Mouse (Mus musculus) MEL (cell line): ENCODE results near the gene Gm10428. TPM values are rescaled to one million over a fixed set of nuclear protein-coding genes. Genes with fewer than 3 reads are reported as not detected.

Experiments
- DNase-seq: peaks from one replicate; pipeline ENCODE4 v3.0.0; 2011; ENCODE audit warnings: low read depth, low spot score
- H3K27ac ChIP-seq: 2 replicates; pipeline ENCODE4 v1.5.1; 2012; ENCODE audit warnings: low read depth, mild to moderate bottlenecking, control low read depth, low read length, moderate library complexity; ENCODE audit not compliant: control insufficient read depth
- H3K27me3 ChIP-seq, 2 experiments: fragments of 150-350 bp in 1 of 2; sonication (generic) in 1 of 2; 2 replicates each; pipeline ENCODE4 v1.6.1; 2012; ENCODE audit warnings: low read length in 2 of 2, mild to moderate bottlenecking in 2 of 2, improper control_type of control experiment in 1 of 2, moderate library complexity in 1 of 2; ENCODE audit not compliant: insufficient read depth in 2 of 2, control insufficient read depth in 1 of 2
- H3K36me3 ChIP-seq, 2 experiments: 2 replicates each; pipeline ENCODE4 v1.6.1; 2012 to 2014; ENCODE audit warnings: low read length in 2 of 2, improper control_type of control experiment in 1 of 2, inconsistent platforms in 1 of 2, mild to moderate bottlenecking in 1 of 2; ENCODE audit not compliant: insufficient read depth in 2 of 2, control insufficient read depth in 1 of 2
- H3K4me1 ChIP-seq, 2 experiments: fragments of 150-350 bp in 1 of 2; sonication (generic) in 1 of 2; 2 replicates each; pipeline ENCODE4 v1.6.1; 2012; ENCODE audit warnings: low read length in 2 of 2, improper control_type of control experiment in 1 of 2, mild to moderate bottlenecking in 1 of 2; ENCODE audit not compliant: insufficient read depth in 2 of 2, control insufficient read depth in 1 of 2
- H3K4me3 ChIP-seq, 2 experiments: fragments of 150-350 bp in 1 of 2; sonication (generic) in 1 of 2; 2 replicates each; pipeline ENCODE4 v1.5.1; 2012; ENCODE audit warnings: low read depth in 2 of 2, low read length in 2 of 2, mild to moderate bottlenecking in 2 of 2, moderate library complexity in 2 of 2, control low read depth in 1 of 2, improper control_type of control experiment in 1 of 2; ENCODE audit not compliant: control insufficient read depth in 1 of 2, insufficient read depth in 1 of 2
- H3K79me2 ChIP-seq: 2 replicates; pipeline ENCODE4 v1.6.1; 2012; ENCODE audit warnings: mild to moderate bottlenecking, low read length, moderate library complexity; ENCODE audit not compliant: control insufficient read depth, poor library complexity, insufficient read depth
- H3K9ac ChIP-seq: 2 replicates; pipeline ENCODE4 v1.6.1; 2012; ENCODE audit warnings: low read depth, mild to moderate bottlenecking, control low read depth, low read length, moderate library complexity; ENCODE audit not compliant: control insufficient read depth, poor library complexity, severe bottlenecking
- H3K9me3 ChIP-seq: fragments of 150-350 bp; sonication (generic); replicated peaks from 2 replicates; pipeline ENCODE4 v1.6.1; 2012; ENCODE audit warnings: mild to moderate bottlenecking, low read length, improper control_type of control experiment, moderate library complexity; ENCODE audit not compliant: insufficient read depth
- BHLHE40 ChIP-seq: IDR thresholded peaks from 2 replicates; pipeline ENCODE4 v1.6.1; 2012; ENCODE audit warnings: low read depth, mild to moderate bottlenecking, inconsistent platforms, low read length, improper control_type of control experiment, borderline replicate concordance
- CHD1 ChIP-seq: IDR thresholded peaks from 2 replicates; pipeline ENCODE4 v1.6.1; 2012; ENCODE audit warnings: low read depth, mild to moderate bottlenecking, inconsistent platforms, low read length, improper control_type of control experiment
- CHD2 ChIP-seq: IDR thresholded peaks from 2 replicates; pipeline ENCODE4 v1.6.1; 2011; ENCODE audit warnings: low read length, improper control_type of control experiment
- CTCF ChIP-seq, 3 experiments: IDR thresholded peaks in 2 of 3; conservative IDR thresholded peaks in 1 of 3; 2 replicates each; pipeline ENCODE4 v1.5.1; 2011 to 2012; ENCODE audit warnings: low read length in 3 of 3, low read depth in 2 of 3, mild to moderate bottlenecking in 2 of 3, improper control_type of control experiment in 1 of 3, inconsistent platforms in 1 of 3, mixed read lengths in 1 of 3, moderate library complexity in 1 of 3; ENCODE audit not compliant: control insufficient read depth in 1 of 3, insufficient read depth in 1 of 3, poor library complexity in 1 of 3, severe bottlenecking in 1 of 3
- ETS1 ChIP-seq: IDR thresholded peaks from 2 replicates; pipeline ENCODE4 v1.6.1; 2012; ENCODE audit warnings: low read depth, mild to moderate bottlenecking, inconsistent platforms, low read length, improper control_type of control experiment, moderate library complexity
- MAX ChIP-seq: IDR thresholded peaks from 2 replicates; pipeline ENCODE4 v1.6.1; 2011; ENCODE audit warnings: low read length, improper control_type of control experiment
- MEF2A ChIP-seq: IDR thresholded peaks from 2 replicates; pipeline ENCODE4 v1.6.1; 2014; ENCODE audit warnings: low read depth, mild to moderate bottlenecking, inconsistent platforms, low read length, improper control_type of control experiment; ENCODE audit not compliant: poor library complexity, insufficient replicate concordance, severe bottlenecking; ENCODE audit errors: extremely low read depth
- POLR2AphosphoS5 ChIP-seq: IDR thresholded peaks from 2 replicates; pipeline ENCODE4 v1.6.1; 2012; ENCODE audit warnings: low read depth, borderline replicate concordance, mild to moderate bottlenecking, inconsistent platforms, low read length, moderate library complexity, mixed read lengths
- RAD21 ChIP-seq: IDR thresholded peaks from 2 replicates; pipeline ENCODE4 v1.6.1; 2011; ENCODE audit warnings: mild to moderate bottlenecking, low read depth, low read length, improper control_type of control experiment
- SMC3 ChIP-seq: IDR thresholded peaks from 2 replicates; pipeline ENCODE4 v1.6.1; 2011; ENCODE audit warnings: low read depth, low read length, improper control_type of control experiment
- TBP ChIP-seq: IDR thresholded peaks from 2 replicates; pipeline ENCODE4 v1.8.0; 2011; ENCODE audit warnings: low read depth, low read length, improper control_type of control experiment
- TCF12 ChIP-seq: IDR thresholded peaks from 2 replicates; pipeline ENCODE4 v1.6.1; 2014; ENCODE audit warnings: low read depth, mild to moderate bottlenecking, inconsistent platforms, low read length, improper control_type of control experiment, moderate library complexity
- UBTF ChIP-seq: IDR thresholded peaks from 2 replicates; pipeline ENCODE4 v1.6.1; 2012; ENCODE audit warnings: low read depth, mild to moderate bottlenecking, inconsistent platforms, low read length, improper control_type of control experiment, moderate library complexity, borderline replicate concordance; ENCODE audit not compliant: insufficient read depth
- ZC3H11A ChIP-seq: IDR thresholded peaks from 2 replicates; pipeline ENCODE4 v1.6.1; 2012; ENCODE audit warnings: low read depth, mild to moderate bottlenecking, inconsistent platforms, low read length, improper control_type of control experiment
- ZNF384 ChIP-seq: IDR thresholded peaks from 2 replicates; pipeline ENCODE4 v1.6.1; 2012; ENCODE audit warnings: low read depth, mild to moderate bottlenecking, inconsistent platforms, low read length, improper control_type of control experiment
- polyA plus RNA-seq, 2 experiments: library from polyadenylated mRNA; stranded (reverse) in 1 of 2; unstranded in 1 of 2; fragments of >175 nt in 1 of 2; fragments of >200 nt in 1 of 2; gene quantifications; 2 replicates each; pipeline versions ENCODE4 v1.2.1 to v1.2.4; 2012; ENCODE audit warnings: low replicate concordance in 2 of 2, low read depth in 1 of 2; ENCODE audit not compliant: insufficient read length in 2 of 2, insufficient read depth in 1 of 2, missing spikeins in 1 of 2
- total RNA-seq: library from RNA; depleted of rRNA; stranded (reverse); fragments of 300-350 nt; gene quantifications from 2 replicates; pipeline ENCODE4 v1.2.3, GENCODE M21; 2012

Gm10428 gene
- total and polyA plus RNA-seq, 3 experiments: not detected

GRCm38 (mm10) chr11:62742261-62742957 is 10.5 kb upstream of the Gm10428 start:
- Histone ChIP-seq H3K4me1 (no peaks in the 10 kb centered on the region), H3K9me3 (no peaks in the 10 kb centered on the region), H3K9ac (no peak overlapping the region), H3K36me3 (no peaks in the 10 kb centered on the region), H3K27ac (no peak overlapping the region), H3K27me3 (peaks cover 0 to 5% of the 10 kb centered on the region in 2 experiments), H3K4me3 (no peak overlapping the region), H3K79me2 (no peaks in the 10 kb centered on the region)
- no peak for DNase-seq
- no peak for TF ChIP-seq MEF2A
- TF ChIP-seq CHD2: no peak
- TF ChIP-seq CHD1: no peak
- no peak for TF ChIP-seq UBTF

DNA sequence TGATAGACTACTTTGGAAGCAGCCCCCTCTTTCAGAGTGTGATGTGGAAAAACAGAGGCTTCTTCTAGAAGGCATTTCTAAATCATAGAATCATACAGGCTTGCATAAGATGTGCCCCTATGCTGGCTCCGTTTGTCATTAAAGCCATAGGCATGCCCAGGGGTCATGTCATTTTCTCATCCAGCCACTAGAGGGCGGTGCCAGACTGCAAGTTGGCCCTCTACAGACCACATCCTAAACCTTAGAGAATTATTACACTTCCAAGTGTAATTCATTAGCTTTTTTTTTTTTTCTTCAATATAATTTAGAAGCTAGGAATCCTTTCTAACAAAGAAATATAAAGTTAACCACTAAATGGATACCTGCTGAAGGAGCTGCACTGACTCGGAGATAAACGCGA is 8.8 kb upstream of the Gm10428 start:
- Histone ChIP-seq H3K27me3 (peaks cover 0 to 7% of the 10 kb centered on the region in 2 experiments; a peak in 3 of 4 replicates), H3K9ac (no peak overlapping the region), H3K79me2 (no peaks in the 10 kb centered on the region), H3K36me3 (no peaks in the 10 kb centered on the region)
- TF ChIP-seq ZNF384 (0 out of 2 replicates have a peak, but pooled peaks have one; percentile 15), SMC3 (peak; percentile 82), BHLHE40 (no peak), ZC3H11A (peak; percentile 83), CTCF (IDR thresholded peaks at IDR 0.05 in 2 of 3, conservative IDR thresholded peaks at IDR 0.05 in 1 of 3; ENCODE audit: control insufficient read depth in 1 of 3, insufficient read depth in 1 of 3, low read depth in 2 of 3, low read length in 3 of 3, poor library complexity in 1 of 3, severe bottlenecking in 1 of 3) (peak; percentile 92 to 97 (median 97)), POLR2AphosphoS5 (no peak), TCF12 (no peak), RAD21 (peak; percentile 99), ETS1 (no peak), TBP (0 out of 2 replicates have a peak, but pooled peaks have one; percentile 28), MAX (no peak), UBTF (no peak)
- TF ChIP-seq, all 39 proteins: peak for 6
- Histone ChIP-seq H3K9me3 (no peaks in the 10 kb centered on the region), H3K4me3 (no peak overlapping the region), H3K4me1 (no peaks in the 10 kb centered on the region), H3K27ac (no peak overlapping the region)
- peak; percentile 82 for DNase-seq
